Mouse (Mus musculus): ENCODE data around the gene Fat3. TPM values are rescaled to one million over a fixed set of nuclear protein-coding genes. Genes with fewer than 3 reads are reported as not detected.

The Fat3 gene
- polyA plus RNA-seq, 1 experiment from 2014 or later = 0.44 TPM

DNA sequence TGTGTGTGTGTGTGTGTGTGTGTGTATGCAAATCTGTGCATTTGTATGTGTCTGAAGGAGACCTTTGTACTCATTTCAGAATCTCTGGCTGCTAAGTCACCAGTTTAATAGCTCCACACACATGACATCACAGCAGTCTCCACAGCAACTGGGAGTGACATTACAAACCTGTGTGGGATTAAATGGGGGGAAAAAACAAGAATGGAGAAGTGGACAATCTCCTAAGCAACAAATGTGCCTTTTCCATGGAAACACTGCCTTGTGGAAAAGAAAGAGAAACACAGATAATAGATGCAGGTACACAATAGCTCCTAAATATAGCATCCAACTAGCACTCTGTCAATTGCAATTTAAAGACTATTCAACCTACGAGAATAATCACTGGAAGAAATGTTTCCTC is 353.4 kb downstream of the Fat3 start:
- no peak overlapping the region for H3K4me3 ChIP-seq (ENCODE audit: low read length)
- no peaks in the 10 kb centered on the region for H3K4me1 ChIP-seq (ENCODE audit: control insufficient read depth, insufficient read depth, low read length)
- H3K27ac ChIP-seq (ENCODE audit: low read length) = no peak overlapping the region
- no peaks in the 10 kb centered on the region for H3K9me3 ChIP-seq (ENCODE audit: control insufficient read depth, low read length)
- no peak overlapping the region for H3K4me2 ChIP-seq (ENCODE audit: low read depth, low read length)
- no peaks in the 10 kb centered on the region for H3K36me3 ChIP-seq (ENCODE audit: control insufficient read depth, insufficient read depth, low read length)
- no peak overlapping the region for H3K9ac ChIP-seq (ENCODE audit: low read depth, low read length)
- no peak for ATAC-seq
- 66% methylated on average over 1 of the region's 1 CpGs for WGBS
- H3K27me3 ChIP-seq (replicated peaks; ENCODE audit: control insufficient read depth, insufficient read depth, low read length) = no peaks in the 10 kb centered on the region

DNA sequence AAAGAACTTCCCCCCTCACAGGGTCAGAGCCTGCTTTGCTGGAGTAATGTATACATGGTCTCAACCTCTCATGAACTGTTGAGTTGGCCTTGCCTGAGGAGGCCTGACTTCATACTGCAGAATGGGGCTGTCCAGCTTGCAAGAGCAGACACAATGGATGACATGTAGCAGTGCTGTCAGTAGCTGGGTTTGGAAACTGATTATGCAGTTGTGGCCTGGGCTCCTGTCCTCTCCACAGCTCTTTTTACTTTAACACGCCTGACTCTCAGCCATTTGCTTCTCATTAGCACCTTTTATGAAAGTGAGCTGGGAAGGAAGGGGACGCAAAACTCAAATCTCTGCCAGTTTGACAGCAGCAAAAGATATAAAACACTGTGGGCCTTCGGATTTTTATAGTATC is 356.4 kb downstream of the Fat3 start:
- 68% methylated on average over 3 of the region's 3 CpGs for WGBS
- no peak overlapping the region for H3K9ac ChIP-seq (ENCODE audit: low read depth, low read length)
- H3K27ac ChIP-seq (ENCODE audit: low read length) = no peak overlapping the region

DNA sequence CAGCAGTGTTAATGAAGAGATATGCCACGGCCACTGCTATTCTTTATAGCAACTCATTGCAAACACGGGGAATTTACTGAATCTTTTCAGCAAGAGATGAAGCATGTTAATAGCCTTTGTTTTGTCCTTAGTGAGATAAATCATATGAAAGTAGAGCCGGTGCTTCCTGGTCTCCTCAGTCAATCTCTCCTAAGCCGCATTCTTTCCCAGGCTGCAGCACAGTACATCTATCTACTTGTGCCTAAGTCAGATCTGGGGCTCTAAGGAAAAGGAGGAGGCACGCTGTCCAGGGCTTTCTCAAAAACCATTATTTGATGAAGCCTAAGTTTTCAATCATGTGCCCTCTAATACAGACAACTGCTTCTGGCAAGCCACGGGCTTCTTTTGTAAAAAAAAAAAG is 361.8 kb downstream of the Fat3 start:
- no peaks in the 10 kb centered on the region; the same call in 1 of the 2 replicates for H3K4me1 ChIP-seq (ENCODE audit: control insufficient read depth, insufficient read depth, low read length)
- ATAC-seq = no peak
- no peak overlapping the region for H3K4me2 ChIP-seq (ENCODE audit: low read depth, low read length)
- no peaks in the 10 kb centered on the region for H3K36me3 ChIP-seq (ENCODE audit: control insufficient read depth, insufficient read depth, low read length)
- no peak overlapping the region for H3K27ac ChIP-seq (ENCODE audit: low read length)
- no peak overlapping the region for H3K4me3 ChIP-seq (ENCODE audit: low read length)
- H3K27me3 ChIP-seq (replicated peaks; ENCODE audit: control insufficient read depth, insufficient read depth, low read length) = no peaks in the 10 kb centered on the region
- no peaks in the 10 kb centered on the region for H3K9me3 ChIP-seq (ENCODE audit: control insufficient read depth, low read length)
- no peak overlapping the region for H3K9ac ChIP-seq (ENCODE audit: low read depth, low read length)
- 53% methylated on average over 6 of the region's 6 CpGs for WGBS

More for the DNA sequence above, 356.4 kb downstream of the Fat3 start:
- ATAC-seq = no peak
- H3K27me3 ChIP-seq (replicated peaks; ENCODE audit: control insufficient read depth, insufficient read depth, low read length) = no peaks in the 10 kb centered on the region
- no peaks in the 10 kb centered on the region for H3K4me1 ChIP-seq (ENCODE audit: control insufficient read depth, insufficient read depth, low read length)
- no peaks in the 10 kb centered on the region for H3K9me3 ChIP-seq (ENCODE audit: control insufficient read depth, low read length)
- no peak overlapping the region for H3K4me3 ChIP-seq (ENCODE audit: low read length)
- no peaks in the 10 kb centered on the region for H3K36me3 ChIP-seq (ENCODE audit: control insufficient read depth, insufficient read depth, low read length)
- H3K4me2 ChIP-seq (ENCODE audit: low read depth, low read length) = no peak overlapping the region

DNA sequence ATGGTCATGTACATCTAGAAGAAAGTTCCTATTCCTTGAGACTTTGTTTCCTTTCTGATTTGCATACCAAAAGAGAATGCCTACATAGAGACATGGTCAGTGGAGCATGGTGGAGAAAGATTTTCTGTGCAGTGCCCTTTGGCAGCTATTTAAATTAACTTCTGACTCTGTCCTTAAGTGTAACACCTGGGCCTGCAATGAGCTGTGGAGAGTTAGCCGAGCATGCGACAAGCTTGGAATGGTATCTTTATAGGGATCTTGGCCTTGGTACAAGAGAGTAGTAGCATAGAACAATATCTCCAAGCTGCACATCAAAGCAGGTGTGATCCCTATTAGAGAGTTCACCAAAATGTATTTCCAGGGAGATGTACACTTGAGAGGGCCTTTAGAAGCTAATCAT is 368.0 kb downstream of the Fat3 start:
- no peak overlapping the region for H3K9ac ChIP-seq (ENCODE audit: low read depth, low read length)
- H3K4me3 ChIP-seq (ENCODE audit: low read length) = no peak overlapping the region
- H3K9me3 ChIP-seq (ENCODE audit: control insufficient read depth, low read length) = no peaks in the 10 kb centered on the region
- H3K4me1 ChIP-seq (ENCODE audit: control insufficient read depth, insufficient read depth, low read length) = no peaks in the 10 kb centered on the region
- no peaks in the 10 kb centered on the region for H3K27me3 ChIP-seq (replicated peaks; ENCODE audit: control insufficient read depth, insufficient read depth, low read length)
- ATAC-seq = no peak
- 90% methylated on average over 2 of the region's 2 CpGs for WGBS
- no peaks in the 10 kb centered on the region for H3K36me3 ChIP-seq (ENCODE audit: control insufficient read depth, insufficient read depth, low read length)
- H3K4me2 ChIP-seq (ENCODE audit: low read depth, low read length) = no peak overlapping the region
- no peak overlapping the region for H3K27ac ChIP-seq (ENCODE audit: low read length)

DNA sequence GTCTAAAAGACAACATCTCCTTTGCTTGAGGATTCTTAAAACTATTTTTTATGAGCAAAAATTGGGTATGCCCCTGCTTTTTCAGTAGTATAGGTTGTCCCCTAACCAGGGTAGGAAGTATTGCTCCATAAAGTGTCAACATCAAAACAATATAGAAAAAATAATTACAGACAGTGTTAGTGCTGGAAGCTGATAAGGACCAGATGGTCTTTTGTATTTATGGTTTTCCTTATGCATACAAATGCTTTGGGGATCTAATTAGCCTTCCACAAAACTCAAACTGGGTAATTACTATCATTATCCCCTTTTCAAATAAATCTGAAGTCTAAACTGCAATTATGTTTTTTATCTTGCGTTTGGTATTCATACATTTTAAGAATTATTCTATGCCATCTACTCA is 368.5 kb downstream of the Fat3 start:
- H3K36me3 ChIP-seq (ENCODE audit: control insufficient read depth, insufficient read depth, low read length) = no peaks in the 10 kb centered on the region
- H3K4me3 ChIP-seq (ENCODE audit: low read length) = no peak overlapping the region
- no peaks in the 10 kb centered on the region for H3K4me1 ChIP-seq (ENCODE audit: control insufficient read depth, insufficient read depth, low read length)
- H3K27ac ChIP-seq (ENCODE audit: low read length) = no peak overlapping the region
- H3K4me2 ChIP-seq (ENCODE audit: low read depth, low read length) = no peak overlapping the region
- no peaks in the 10 kb centered on the region for H3K9me3 ChIP-seq (ENCODE audit: control insufficient read depth, low read length)
- H3K9ac ChIP-seq (ENCODE audit: low read depth, low read length) = no peak overlapping the region
- WGBS = 85% methylated on average over 1 of the region's 1 CpGs
- no peak for ATAC-seq
- H3K27me3 ChIP-seq (replicated peaks; ENCODE audit: control insufficient read depth, insufficient read depth, low read length) = no peaks in the 10 kb centered on the region

DNA sequence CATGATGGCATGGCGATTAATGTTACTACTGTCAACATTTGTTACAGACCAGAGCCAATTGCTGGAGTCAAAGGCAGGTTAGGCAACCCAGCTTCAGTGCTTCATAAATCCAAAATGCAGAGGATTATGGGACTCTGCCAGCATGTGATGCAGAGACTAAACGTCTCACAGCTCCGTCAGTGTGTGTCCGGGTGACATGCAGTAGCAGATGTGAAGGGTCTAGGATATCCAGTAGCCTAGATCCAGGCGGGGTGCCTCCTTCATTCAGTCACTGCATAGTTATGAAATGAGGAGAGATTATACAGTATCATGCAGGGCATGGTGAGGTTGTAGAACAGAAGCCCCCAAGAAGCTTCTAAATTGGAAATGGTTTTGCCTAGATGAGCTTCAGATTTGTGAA is 379.3 kb downstream of the Fat3 start:
- 71% methylated on average over 5 of the region's 5 CpGs for WGBS
- Histone ChIP-seq H3K27me3 (replicated peaks; ENCODE audit: control insufficient read depth, insufficient read depth, low read length) (no peaks in the 10 kb centered on the region), H3K27ac (ENCODE audit: low read length) (no peak overlapping the region), H3K9me3 (ENCODE audit: control insufficient read depth, low read length) (no peaks in the 10 kb centered on the region), H3K36me3 (ENCODE audit: control insufficient read depth, insufficient read depth, low read length) (no peaks in the 10 kb centered on the region), H3K4me3 (ENCODE audit: low read length) (no peak overlapping the region), H3K4me2 (ENCODE audit: low read depth, low read length) (no peak overlapping the region), H3K4me1 (ENCODE audit: control insufficient read depth, insufficient read depth, low read length) (no peaks in the 10 kb centered on the region), H3K9ac (ENCODE audit: low read depth, low read length) (no peak overlapping the region)
- ATAC-seq = no peak

DNA sequence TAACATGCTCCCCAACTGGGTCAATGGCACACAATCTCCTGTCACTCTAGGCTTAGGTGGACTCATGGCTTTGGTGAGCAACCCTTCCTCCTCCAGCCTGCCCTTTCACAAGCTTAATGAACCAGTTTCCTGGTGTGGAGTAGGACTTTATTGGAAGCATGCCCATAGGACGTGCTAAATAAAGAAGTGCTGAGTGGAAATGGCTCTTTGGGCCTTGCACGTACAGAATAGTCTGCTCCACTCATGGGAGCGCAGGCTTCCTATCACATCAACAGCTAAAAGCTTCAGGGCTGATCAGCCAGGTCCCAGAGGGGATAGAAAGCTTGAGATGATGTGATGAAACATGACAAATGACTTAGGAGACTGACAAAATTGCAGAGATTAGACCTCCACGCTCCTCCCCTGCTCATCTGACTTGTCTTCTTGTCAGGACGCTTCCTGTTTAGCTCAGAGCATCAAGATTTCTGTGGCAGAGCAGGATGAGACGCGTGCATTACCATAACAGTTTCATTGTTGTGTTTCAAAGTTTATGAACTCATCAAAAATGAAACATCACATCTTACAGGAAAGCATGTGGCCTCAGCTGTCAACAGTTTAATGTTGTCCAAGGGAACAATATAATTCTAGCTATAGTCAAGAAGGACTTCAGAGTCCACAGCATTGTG is 386.1 kb downstream of the Fat3 start:
- peak overlapping the region; percentile 24; the same call in 1 of the 2 replicates for H3K27ac ChIP-seq (ENCODE audit: low read length)

DNA sequence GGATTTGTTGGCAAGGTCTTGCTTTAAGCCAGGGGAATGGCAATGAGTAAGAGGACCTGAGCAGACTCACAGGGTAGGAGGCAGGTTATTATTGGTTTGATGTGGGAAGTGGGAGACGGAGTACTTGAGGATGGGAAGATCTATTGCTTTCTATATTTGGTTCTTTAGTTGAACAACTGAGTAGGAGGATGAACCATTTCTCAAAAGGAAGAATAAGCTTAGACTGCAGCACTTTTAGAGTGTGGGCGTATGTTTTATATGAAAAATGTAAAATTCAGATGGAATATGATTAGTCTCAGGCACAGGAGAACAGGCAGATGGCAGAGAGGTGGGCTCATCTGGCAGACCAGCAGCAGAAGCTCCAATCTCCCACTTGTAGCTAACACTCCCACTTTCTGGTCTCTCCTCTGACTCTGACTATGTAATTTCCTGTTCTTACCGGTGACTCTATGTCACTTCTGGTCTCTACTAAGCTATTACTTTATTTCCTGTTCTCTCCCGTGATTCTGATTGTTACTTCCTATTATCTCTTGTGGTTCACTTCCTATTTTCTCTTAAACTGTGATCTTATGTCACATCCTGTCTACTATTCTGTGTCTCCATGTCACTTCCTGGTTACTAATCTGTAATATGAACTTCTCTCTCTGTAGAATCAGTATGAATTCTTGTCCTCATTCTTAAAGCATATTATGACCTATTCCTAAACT is 387.0 kb downstream of the Fat3 start:
- Histone ChIP-seq H3K9me3 (ENCODE audit: control insufficient read depth, low read length) (no peaks in the 10 kb centered on the region), H3K4me3 (ENCODE audit: low read length) (no peak overlapping the region), H3K9ac (ENCODE audit: low read depth, low read length) (no peak overlapping the region), H3K4me2 (ENCODE audit: low read depth, low read length) (no peak overlapping the region), H3K36me3 (ENCODE audit: control insufficient read depth, insufficient read depth, low read length) (no peaks in the 10 kb centered on the region), H3K27me3 (replicated peaks; ENCODE audit: control insufficient read depth, insufficient read depth, low read length) (no peaks in the 10 kb centered on the region), H3K4me1 (ENCODE audit: control insufficient read depth, insufficient read depth, low read length) (no peaks in the 10 kb centered on the region), H3K27ac (ENCODE audit: low read length) (no peak overlapping the region)
- no peak for ATAC-seq
- WGBS = 75% methylated on average over 4 of the region's 4 CpGs

More for the DNA sequence above, 386.1 kb downstream of the Fat3 start:
- no peaks in the 10 kb centered on the region for H3K4me1 ChIP-seq (ENCODE audit: control insufficient read depth, insufficient read depth, low read length)
- H3K4me2 ChIP-seq (ENCODE audit: low read depth, low read length) = no peak overlapping the region
- H3K4me3 ChIP-seq (ENCODE audit: low read length) = no peak overlapping the region
- 54% methylated on average over 7 of the region's 7 CpGs for WGBS
- H3K36me3 ChIP-seq (ENCODE audit: control insufficient read depth, insufficient read depth, low read length) = no peaks in the 10 kb centered on the region
- H3K9ac ChIP-seq (ENCODE audit: low read depth, low read length) = no peak overlapping the region
- peak; percentile 60 for ATAC-seq
- H3K27me3 ChIP-seq (replicated peaks; ENCODE audit: control insufficient read depth, insufficient read depth, low read length) = no peaks in the 10 kb centered on the region
- H3K9me3 ChIP-seq (ENCODE audit: control insufficient read depth, low read length) = no peaks in the 10 kb centered on the region

DNA sequence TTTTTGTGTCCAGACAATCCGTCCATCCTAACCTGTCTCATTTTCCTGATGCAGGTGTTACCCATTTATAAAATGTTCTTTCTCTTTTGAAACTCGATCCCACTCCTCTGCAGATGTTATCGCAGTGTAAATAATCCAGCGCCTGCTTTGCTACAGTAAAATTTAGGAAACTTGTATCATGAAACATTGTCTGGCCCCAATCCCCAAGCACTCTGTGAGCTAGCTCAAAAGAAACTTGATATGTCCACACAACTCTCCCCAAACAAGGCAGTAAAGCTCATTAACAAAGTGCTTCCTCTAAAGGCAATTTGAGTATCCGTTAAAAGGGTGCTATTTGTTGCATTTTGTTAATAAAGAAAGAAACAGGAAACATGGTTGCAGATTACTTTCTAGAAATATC is 393.2 kb downstream of the Fat3 start:
- no peak overlapping the region for H3K4me3 ChIP-seq (ENCODE audit: low read length)
- no peaks in the 10 kb centered on the region for H3K9me3 ChIP-seq (ENCODE audit: control insufficient read depth, low read length)
- H3K4me1 ChIP-seq (ENCODE audit: control insufficient read depth, insufficient read depth, low read length) = no peaks in the 10 kb centered on the region
- 57% methylated on average over 5 of the region's 5 CpGs for WGBS
- no peak overlapping the region for H3K9ac ChIP-seq (ENCODE audit: low read depth, low read length)
- H3K27me3 ChIP-seq (replicated peaks; ENCODE audit: control insufficient read depth, insufficient read depth, low read length) = no peaks in the 10 kb centered on the region
- no peak overlapping the region for H3K27ac ChIP-seq (ENCODE audit: low read length)
- H3K36me3 ChIP-seq (ENCODE audit: control insufficient read depth, insufficient read depth, low read length) = no peaks in the 10 kb centered on the region
- no peak for ATAC-seq
- H3K4me2 ChIP-seq (ENCODE audit: low read depth, low read length) = no peak overlapping the region
